Mouse (Mus musculus): Measurements from ENCODE around the gene Abr. TPM values are rescaled to one million over a fixed set of nuclear protein-coding genes. Genes with fewer than 3 reads are reported as not detected.

Gene Abr
- total RNA-seq, 2 experiments from 2014 or later: 7.2 to 10.9 TPM

GRCm38 (mm10) chr11:76529352-76530141 lies 92.6 kb downstream of the Abr start:
- ATAC-seq (replicated peaks; ENCODE audit: low FRiP score, low TSS enrichment, poor library complexity, severe bottlenecking): no peak

- no peak for ATAC-seq (replicated peaks; ENCODE audit: low FRiP score, low TSS enrichment, poor library complexity, severe bottlenecking)
Measured at GRCm38 (mm10) chr11:76525646-76526351, 96.3 kb downstream of the Abr start.

GRCm38 (mm10) chr11:76524947-76525346 lies 97.2 kb downstream of the Abr start:
- ATAC-seq (replicated peaks; ENCODE audit: low FRiP score, low TSS enrichment, poor library complexity, severe bottlenecking): peak; percentile 83

GRCm38 (mm10) chr11:76523356-76523755 lies 98.8 kb downstream of the Abr start:
- ATAC-seq (replicated peaks; ENCODE audit: low FRiP score, low TSS enrichment, poor library complexity, severe bottlenecking): no peak

- ATAC-seq (replicated peaks; ENCODE audit: low FRiP score, low TSS enrichment, poor library complexity, severe bottlenecking): no peak
Measured at GRCm38 (mm10) chr11:76520889-76521288, 101.2 kb downstream of the Abr start.

- ATAC-seq (replicated peaks; ENCODE audit: low FRiP score, low TSS enrichment, poor library complexity, severe bottlenecking): no peak
Measured at GRCm38 (mm10) chr11:76518613-76519012, 103.5 kb downstream of the Abr start.

- ATAC-seq (replicated peaks; ENCODE audit: low FRiP score, low TSS enrichment, poor library complexity, severe bottlenecking): no peak
Measured at GRCm38 (mm10) chr11:76518125-76518524, 104.0 kb downstream of the Abr start.

GRCm38 (mm10) chr11:76516951-76517350 lies 105.2 kb downstream of the Abr start:
- ATAC-seq (replicated peaks; ENCODE audit: low FRiP score, low TSS enrichment, poor library complexity, severe bottlenecking): no peak

- no peak for ATAC-seq (replicated peaks; ENCODE audit: low FRiP score, low TSS enrichment, poor library complexity, severe bottlenecking)
Measured at GRCm38 (mm10) chr11:76515123-76515522, 107.0 kb downstream of the Abr start.

- ATAC-seq (replicated peaks; ENCODE audit: low FRiP score, low TSS enrichment, poor library complexity, severe bottlenecking): no peak
Measured at GRCm38 (mm10) chr11:76510977-76511376, 111.1 kb downstream of the Abr start.

- ATAC-seq (replicated peaks; ENCODE audit: low FRiP score, low TSS enrichment, poor library complexity, severe bottlenecking): no peak
Measured at GRCm38 (mm10) chr11:76509751-76510723, 112.1 kb downstream of the Abr start.

- ATAC-seq (replicated peaks; ENCODE audit: low FRiP score, low TSS enrichment, poor library complexity, severe bottlenecking): no peak
Measured at GRCm38 (mm10) chr11:76508831-76509595, 113.1 kb downstream of the Abr start.

GRCm38 (mm10) chr11:76508125-76508524 lies 114.0 kb downstream of the Abr start:
- no peak for ATAC-seq (replicated peaks; ENCODE audit: low FRiP score, low TSS enrichment, poor library complexity, severe bottlenecking)

GRCm38 (mm10) chr11:76507302-76508124 lies 114.6 kb downstream of the Abr start:
- no peak for ATAC-seq (replicated peaks; ENCODE audit: low FRiP score, low TSS enrichment, poor library complexity, severe bottlenecking)

GRCm38 (mm10) chr11:76506514-76507228 lies 115.4 kb downstream of the Abr start:
- peak; percentile 55; the same call in 1 of the 2 replicates for ATAC-seq (replicated peaks; ENCODE audit: low FRiP score, low TSS enrichment, poor library complexity, severe bottlenecking)

GRCm38 (mm10) chr11:76505106-76505505 lies 117.0 kb downstream of the Abr start:
- no peak for ATAC-seq (replicated peaks; ENCODE audit: low FRiP score, low TSS enrichment, poor library complexity, severe bottlenecking)

- no peak for ATAC-seq (replicated peaks; ENCODE audit: low FRiP score, low TSS enrichment, poor library complexity, severe bottlenecking)
Measured at GRCm38 (mm10) chr11:76504058-76504457, 118.1 kb downstream of the Abr start.

GRCm38 (mm10) chr11:76499987-76500386 lies 122.1 kb downstream of the Abr start:
- ATAC-seq (replicated peaks; ENCODE audit: low FRiP score, low TSS enrichment, poor library complexity, severe bottlenecking): no peak

Data from megakaryocyte-erythroid progenitor cell, adult 5-6 weeks (primary cell).